Mouse (Mus musculus) frontal cortex, postnatal 25 days (tissue): ENCODE data around the gene Arf3.

ENCODE experiments used
- DNase-seq, 2 experiments: peaks; one replicate each; pipeline ENCODE4 v3.0.0; 2022; ENCODE audit warnings: low spot score in 2 of 2

The Arf3 gene

GRCm38 (mm10) chr15:98717301-98717700, 45.7 kb downstream of the Arf3 start:
- DNase-seq: no peak

GRCm38 (mm10) chr15:98714230-98714652, 48.8 kb downstream of the Arf3 start:
- no peak for DNase-seq

GRCm38 (mm10) chr15:98710442-98710841, 52.6 kb downstream of the Arf3 start:
- peak; percentile 46 to 57 for DNase-seq

- DNase-seq: peak; percentile 84 to 90
Observed at GRCm38 (mm10) chr15:98707766-98708372, 55.1 kb downstream of the Arf3 start, which contains the start of gene Ccdc65. Gene Ccdc65, plus strand, starts transcription at chr15:98708207.

- DNase-seq: no peak
Observed at GRCm38 (mm10) chr15:98704312-98704711, 58.7 kb downstream of the Arf3 start.

GRCm38 (mm10) chr15:98699190-98700105, 63.6 kb downstream of the Arf3 start:
- peak; percentile 90 to 93 for DNase-seq

- DNase-seq: no peak
Observed at GRCm38 (mm10) chr15:98696216-98696615, 66.8 kb downstream of the Arf3 start.

- no peak for DNase-seq
Observed at GRCm38 (mm10) chr15:98695726-98696125, 67.3 kb downstream of the Arf3 start.

GRCm38 (mm10) chr15:98692171-98692715, 70.8 kb downstream of the Arf3 start:
- DNase-seq: no peak

GRCm38 (mm10) chr15:98691486-98692147, 71.4 kb downstream of the Arf3 start:
- DNase-seq: no peak

GRCm38 (mm10) chr15:98689682-98690081, 73.3 kb downstream of the Arf3 start:
- DNase-seq: no peak
